Mouse (Mus musculus) bone marrow, adult 2 months (tissue): Measurements from ENCODE around the gene Ciz1.

ENCODE experiments used
- CTCF ChIP-seq: fragments of 200-500 bp; IDR thresholded peaks from 2 replicates; pipeline ENCODE4 v1.5.1; 2011; ENCODE audit warnings: low read length, control low read depth; ENCODE audit not compliant: control insufficient read depth, insufficient read depth
- POLR2A ChIP-seq: fragments of 200-500 bp; IDR thresholded peaks from 2 replicates; pipeline ENCODE4 v1.6.1; 2011; ENCODE audit warnings: low read depth, mild to moderate bottlenecking, control low read depth, low read length, borderline replicate concordance; ENCODE audit not compliant: control insufficient read depth

DNA sequence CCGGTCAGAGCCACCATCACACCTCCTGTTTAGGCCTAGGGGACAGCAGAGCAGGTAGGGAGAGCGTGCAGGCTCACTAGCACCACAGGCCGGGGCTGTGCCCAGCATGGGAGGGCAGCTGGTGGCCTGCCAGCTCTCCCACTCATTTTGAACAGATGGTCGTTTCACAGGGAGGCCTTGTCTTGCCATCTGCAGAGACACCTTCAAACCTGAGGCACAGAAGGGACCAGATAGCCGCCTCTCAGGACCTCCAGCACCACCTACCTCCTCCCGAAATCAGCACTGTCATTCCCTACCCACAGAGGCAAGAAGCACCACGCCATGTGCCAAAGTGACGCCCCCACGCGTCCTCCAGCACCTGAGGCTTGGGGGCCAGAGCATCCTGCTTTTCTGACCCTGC is 8.1 kb upstream of the Ciz1 start:
- TF ChIP-seq CTCF (no peak), POLR2A (no peak)
